Mouse (Mus musculus): ENCODE measurements at regions not wholly inside any gene's neighbourhood (a gene's known extent, or its start where the extent isn't known, plus 50 kb on each side); places are given as distances from the start of the nearest gene placed in this dataset.
"Not testable (repeated sequence)": the region's sequence is repeated elsewhere in the genome, so short reads cannot be mapped to it uniquely, and the experiment has no call there.

- DNase-seq: no peak
Observed at GRCm38 (mm10) chr11:56505068-56505467, 464.3 kb upstream of the Nmur2 start.

GRCm38 (mm10) chr11:56514941-56515340 is 474.1 kb upstream of the Nmur2 start:
- intact Hi-C loops (cut with DNase I): no loop called here
- DNase-seq: peak; percentile 52

More at GRCm38 (mm10) chr11:56505068-56505467, 464.3 kb upstream of the Nmur2 start:
- intact Hi-C loops (cut with DNase I): no loop called here

GRCm38 (mm10) chr11:56518486-56518885 is 477.7 kb upstream of the Nmur2 start:
- no peak for DNase-seq
- intact Hi-C loops (cut with DNase I): no loop called here

- intact Hi-C loops (cut with DNase I): no loop called here
- no peak for DNase-seq
Observed at GRCm38 (mm10) chr11:56550736-56551135, 460.5 kb upstream of the Gria1 start.

GRCm38 (mm10) chr11:56556332-56556731 is 454.9 kb upstream of the Gria1 start:
- DNase-seq: peak; percentile 78
- intact Hi-C loops (cut with DNase I): no loop called here

- no peak for DNase-seq
- intact Hi-C loops (cut with DNase I): no loop called here
Observed at GRCm38 (mm10) chr11:56580028-56580427, 431.2 kb upstream of the Gria1 start.

GRCm38 (mm10) chr11:56583054-56583453 is 428.1 kb upstream of the Gria1 start:
- DNase-seq: no peak
- intact Hi-C loops (cut with DNase I): no loop called here

GRCm38 (mm10) chr11:56593435-56593834 is 417.8 kb upstream of the Gria1 start:
- DNase-seq; intact Hi-C loops (cut with DNase I): not testable (repeated sequence)

- intact Hi-C loops (cut with DNase I): no loop called here
- no peak for DNase-seq
Observed at GRCm38 (mm10) chr11:56603742-56604141, 407.4 kb upstream of the Gria1 start.

- DNase-seq: no peak
- intact Hi-C loops (cut with DNase I): no loop called here
Observed at GRCm38 (mm10) chr11:56627659-56628058, 383.5 kb upstream of the Gria1 start.

- DNase-seq: no peak
- intact Hi-C loops (cut with DNase I): no loop called here
Observed at GRCm38 (mm10) chr11:56633445-56633844, 377.7 kb upstream of the Gria1 start.

GRCm38 (mm10) chr11:56636606-56637226 is 374.5 kb upstream of the Gria1 start:
- intact Hi-C loops (cut with DNase I): no loop called here
- DNase-seq: peak; percentile 24

- intact Hi-C loops (cut with DNase I): no loop called here
- DNase-seq: no peak
Observed at GRCm38 (mm10) chr11:56641716-56642115, 369.5 kb upstream of the Gria1 start.
